Mouse (Mus musculus): ENCODE data around the gene AL732309.1. TPM values are rescaled to one million over a fixed set of nuclear protein-coding genes. Genes with fewer than 3 reads are reported as not detected.
A peak's percentile ranks its signal among the peaks of the same experiment; 100 is the strongest.

The AL732309.1 gene
- polyA plus RNA-seq, 1 experiment from 2014 or later, result 9.0 TPM

- ATAC-seq, result no peak
- Histone ChIP-seq H3K9ac (replicated peaks; ENCODE audit: low read depth, low read length) (no peak overlapping the region), H3K4me2 (ENCODE audit: low read length) (no peak overlapping the region), H3K4me3 (replicated peaks; ENCODE audit: low read length) (no peak overlapping the region), H3K4me1 (replicated peaks; ENCODE audit: control insufficient read depth, insufficient read depth, low read length) (peaks cover 17% of the 10 kb centered on the region), H3K36me3 (ENCODE audit: control insufficient read depth, insufficient read depth) (no peaks in the 10 kb centered on the region), H3K27ac (ENCODE audit: low read length) (no peak overlapping the region), H3K9me3 (ENCODE audit: control insufficient read depth, low read length) (no peaks in the 10 kb centered on the region), H3K27me3 (replicated peaks; ENCODE audit: control insufficient read depth, insufficient read depth, low read length) (no peaks in the 10 kb centered on the region)
- WGBS, result 79% methylated on average over 5 of the region's 5 CpGs
These were observed 19.8 kb downstream of the AL732309.1 start for GRCm38 (mm10) chr2:25226864-25227263.

DNA sequence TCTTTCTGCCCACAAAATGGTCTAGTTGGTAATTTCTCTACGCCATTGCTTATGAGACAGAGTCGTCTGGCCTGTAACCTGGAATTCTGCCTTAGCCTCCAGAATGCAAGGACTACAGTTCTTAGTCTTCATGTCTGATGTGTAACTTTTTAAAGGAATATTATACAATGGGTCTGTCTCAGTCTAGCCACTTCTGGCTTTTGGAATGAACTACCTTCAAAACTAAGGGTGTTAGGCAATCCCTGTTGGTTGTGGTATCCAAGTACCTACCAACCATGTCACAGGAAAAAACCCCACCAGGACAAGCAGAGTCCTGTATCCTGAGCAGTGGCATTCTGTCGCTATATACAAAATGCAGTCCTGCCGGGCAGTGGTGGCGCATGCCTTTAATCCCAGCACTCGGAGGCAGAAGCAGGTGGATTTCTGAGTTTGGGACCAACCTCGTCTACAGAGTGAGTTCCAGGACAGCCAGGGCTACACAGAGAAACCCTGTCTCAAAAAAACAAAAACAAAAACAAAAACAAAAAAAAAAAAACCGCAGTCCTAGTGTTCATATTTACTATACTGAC lies 20.8 kb downstream of the AL732309.1 start:
- ATAC-seq, result no peak
- Histone ChIP-seq H3K9ac (replicated peaks; ENCODE audit: low read depth, low read length) (no peak overlapping the region; the same call in 1 of the 2 replicates), H3K27me3 (replicated peaks; ENCODE audit: control insufficient read depth, insufficient read depth, low read length) (no peaks in the 10 kb centered on the region), H3K9me3 (ENCODE audit: control insufficient read depth, low read length) (no peaks in the 10 kb centered on the region), H3K4me2 (ENCODE audit: low read length) (peak overlapping the region; percentile 52; the same call in 1 of the 2 replicates), H3K4me3 (replicated peaks; ENCODE audit: low read length) (no peak overlapping the region), H3K27ac (ENCODE audit: low read length) (peak overlapping the region; percentile 98; the same call in 1 of the 2 replicates), H3K36me3 (ENCODE audit: control insufficient read depth, insufficient read depth) (no peaks in the 10 kb centered on the region), H3K4me1 (replicated peaks; ENCODE audit: control insufficient read depth, insufficient read depth, low read length) (peaks cover 17% of the 10 kb centered on the region)
- 72% methylated on average over 8 of the region's 8 CpGs for WGBS

DNA sequence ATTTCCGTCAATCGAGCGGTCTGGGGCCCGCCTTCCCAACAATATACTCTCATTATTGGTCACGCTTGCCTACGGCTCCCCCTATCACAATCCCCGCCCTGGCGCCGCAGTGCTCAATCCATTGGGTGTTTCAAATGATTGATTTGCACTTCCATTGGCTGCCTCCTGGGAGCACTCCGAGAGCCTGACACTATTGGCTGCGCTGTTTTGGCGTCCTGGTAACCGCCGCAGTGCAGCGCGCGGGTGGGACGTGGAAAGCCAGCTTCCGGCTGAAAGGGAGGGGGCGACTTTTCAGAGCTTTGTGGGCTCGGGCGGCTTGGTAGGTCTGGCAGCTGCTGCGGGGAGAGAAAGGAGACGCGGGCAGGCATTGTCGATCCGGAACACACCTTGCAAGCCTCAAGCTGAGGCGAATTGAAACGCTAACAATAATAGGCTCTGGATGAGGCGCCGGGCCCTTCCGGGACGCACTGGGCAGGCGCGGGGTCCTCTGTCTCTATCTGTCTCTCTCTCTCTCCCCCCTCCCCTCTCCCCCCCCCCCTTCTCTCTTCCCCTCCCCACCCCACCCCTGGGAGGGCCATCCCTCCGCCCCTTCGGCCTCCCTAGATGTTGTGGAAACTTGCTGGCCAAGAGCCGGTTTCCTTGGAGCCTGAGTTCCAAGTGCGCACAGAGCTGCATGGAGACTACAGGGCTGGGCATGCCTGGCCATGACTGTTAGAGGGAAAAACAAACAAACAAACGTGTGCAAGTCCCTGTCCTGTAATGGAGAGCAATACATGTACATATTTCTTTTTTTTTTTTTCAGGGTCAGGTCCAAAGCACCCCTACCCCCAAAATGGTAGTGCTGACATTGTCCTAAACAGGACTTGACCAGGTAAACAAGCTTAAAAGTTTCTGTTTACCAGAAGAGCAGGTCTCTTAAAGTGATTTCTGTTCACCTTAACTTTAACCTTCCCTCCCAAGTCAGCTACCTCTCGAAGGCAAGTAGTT lies 21.6 kb downstream of the AL732309.1 start:
- ATAC-seq, result peak; percentile 97
- Histone ChIP-seq H3K4me3 (replicated peaks; ENCODE audit: low read length) (peak overlapping the region; percentile 71), H3K9ac (replicated peaks; ENCODE audit: low read depth, low read length) (peak overlapping the region; percentile 79), H3K9me3 (ENCODE audit: control insufficient read depth, low read length) (no peaks in the 10 kb centered on the region), H3K36me3 (ENCODE audit: control insufficient read depth, insufficient read depth) (no peaks in the 10 kb centered on the region), H3K4me2 (ENCODE audit: low read length) (peak overlapping the region; percentile 52), H3K27me3 (replicated peaks; ENCODE audit: control insufficient read depth, insufficient read depth, low read length) (no peaks in the 10 kb centered on the region), H3K27ac (ENCODE audit: low read length) (peak overlapping the region; percentile 98), H3K4me1 (replicated peaks; ENCODE audit: control insufficient read depth, insufficient read depth, low read length) (peaks cover 17% of the 10 kb centered on the region)
- 2% methylated on average over 41 of the region's 41 CpGs for WGBS

DNA sequence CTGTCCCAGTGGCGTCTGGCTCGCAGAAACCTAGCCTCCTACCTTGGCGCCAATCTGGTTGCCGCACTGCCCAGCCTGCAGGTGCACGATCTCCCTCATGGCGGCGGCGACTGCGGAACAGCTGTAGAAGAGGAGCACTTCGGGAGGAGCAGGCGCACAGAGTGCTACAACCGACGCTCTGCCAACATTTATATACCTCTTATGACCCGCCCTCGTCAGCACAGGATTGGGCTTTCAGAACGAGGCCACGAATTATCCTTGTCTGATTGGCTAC lies 22.2 kb downstream of the AL732309.1 start, which contains the start of gene Tubb4b:
Gene Tubb4b, minus strand, starts transcription at position 211 of the 274 bp plus-strand sequence.
- H3K4me1 ChIP-seq (replicated peaks; ENCODE audit: control insufficient read depth, insufficient read depth, low read length), result peaks cover 17% of the 10 kb centered on the region
- H3K27ac ChIP-seq (ENCODE audit: low read length), result peak within 1 kb of the TSS; percentile 98
- H3K36me3 ChIP-seq (ENCODE audit: control insufficient read depth, insufficient read depth), result no peaks in the 10 kb centered on the region
- 0% methylated on average over 17 of the region's 17 CpGs for WGBS
- no peaks in the 10 kb centered on the region for H3K27me3 ChIP-seq (replicated peaks; ENCODE audit: control insufficient read depth, insufficient read depth, low read length)
- peak within 1 kb of the TSS; percentile 81 for H3K9ac ChIP-seq (replicated peaks; ENCODE audit: low read depth, low read length)
- no peaks in the 10 kb centered on the region for H3K9me3 ChIP-seq (ENCODE audit: control insufficient read depth, low read length)
- peak within 1 kb of the TSS; percentile 93 for H3K4me3 ChIP-seq (replicated peaks; ENCODE audit: low read length)
- ATAC-seq, result no peak
- H3K4me2 ChIP-seq (ENCODE audit: low read length), result peak within 1 kb of the TSS; percentile 64

- peak overlapping the region; percentile 90 for H3K27ac ChIP-seq (ENCODE audit: low read length)
- ATAC-seq, result peak; percentile 17
These were observed 22.8 kb downstream of the AL732309.1 start for GRCm38 (mm10) chr2:25223681-25224491.

GRCm38 (mm10) chr2:25221331-25221772 lies 25.3 kb downstream of the AL732309.1 start:
- no peak overlapping the region for H3K27ac ChIP-seq (ENCODE audit: low read length)
- H3K4me2 ChIP-seq (ENCODE audit: low read length), result no peak overlapping the region
- no peak overlapping the region for H3K9ac ChIP-seq (replicated peaks; ENCODE audit: low read depth, low read length)
- no peak overlapping the region for H3K4me3 ChIP-seq (replicated peaks; ENCODE audit: low read length)
- H3K36me3 ChIP-seq (ENCODE audit: control insufficient read depth, insufficient read depth), result no peaks in the 10 kb centered on the region
- WGBS, result 74% methylated on average over 5 of the region's 5 CpGs
- H3K9me3 ChIP-seq (ENCODE audit: control insufficient read depth, low read length), result no peaks in the 10 kb centered on the region
- peaks cover 14% of the 10 kb centered on the region for H3K4me1 ChIP-seq (replicated peaks; ENCODE audit: control insufficient read depth, insufficient read depth, low read length)
- no peak for ATAC-seq
- H3K27me3 ChIP-seq (replicated peaks; ENCODE audit: control insufficient read depth, insufficient read depth, low read length), result no peaks in the 10 kb centered on the region

More at GRCm38 (mm10) chr2:25223681-25224491, 22.8 kb downstream of the AL732309.1 start:
- Histone ChIP-seq H3K27me3 (replicated peaks; ENCODE audit: control insufficient read depth, insufficient read depth, low read length) (no peaks in the 10 kb centered on the region), H3K4me1 (replicated peaks; ENCODE audit: control insufficient read depth, insufficient read depth, low read length) (peaks cover 16% of the 10 kb centered on the region), H3K9me3 (ENCODE audit: control insufficient read depth, low read length) (no peaks in the 10 kb centered on the region), H3K36me3 (ENCODE audit: control insufficient read depth, insufficient read depth) (no peaks in the 10 kb centered on the region), H3K4me2 (ENCODE audit: low read length) (peak overlapping the region; percentile 64), H3K4me3 (replicated peaks; ENCODE audit: low read length) (peak overlapping the region; percentile 93), H3K9ac (replicated peaks; ENCODE audit: low read depth, low read length) (peak overlapping the region; percentile 81)
- 3% methylated on average over 47 of the region's 53 CpGs for WGBS

DNA sequence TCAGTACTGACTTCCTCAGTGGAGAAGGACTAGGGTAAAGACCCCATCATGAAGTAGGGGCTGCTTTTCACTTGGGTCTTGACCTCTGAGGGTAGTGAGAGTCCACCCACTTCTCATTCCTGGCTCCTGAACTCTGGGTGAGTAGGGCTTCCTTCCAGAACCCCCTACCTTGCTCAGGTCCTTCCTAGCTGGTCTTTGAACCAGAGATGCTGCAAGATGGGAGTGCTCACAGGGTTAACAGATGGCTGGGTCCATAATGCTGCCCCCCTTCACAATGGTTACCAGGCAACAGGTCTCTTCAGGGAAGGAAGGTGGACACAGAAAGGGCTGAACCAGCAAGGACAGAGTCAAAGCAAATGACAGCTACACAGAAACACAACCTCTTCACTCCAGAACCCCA lies 28.2 kb downstream of the AL732309.1 start, which contains the start of gene Fam166a:
Gene Fam166a, plus strand, starts transcription at position 301 of the 400 bp plus-strand sequence.
- Histone ChIP-seq H3K36me3 (ENCODE audit: control insufficient read depth, insufficient read depth) (no peaks in the 10 kb centered on the region), H3K4me3 (replicated peaks; ENCODE audit: low read length) (no peak within 1 kb of the TSS), H3K9ac (replicated peaks; ENCODE audit: low read depth, low read length) (no peak within 1 kb of the TSS), H3K4me2 (ENCODE audit: low read length) (no peak within 1 kb of the TSS), H3K4me1 (replicated peaks; ENCODE audit: control insufficient read depth, insufficient read depth, low read length) (peaks cover 4% of the 10 kb centered on the region), H3K27ac (ENCODE audit: low read length) (no peak within 1 kb of the TSS), H3K27me3 (replicated peaks; ENCODE audit: control insufficient read depth, insufficient read depth, low read length) (0 out of 2 replicates have a peak, but pooled peaks cover 4% of the 10 kb centered on the region), H3K9me3 (ENCODE audit: control insufficient read depth, low read length) (no peaks in the 10 kb centered on the region)
- ATAC-seq, result no peak

DNA sequence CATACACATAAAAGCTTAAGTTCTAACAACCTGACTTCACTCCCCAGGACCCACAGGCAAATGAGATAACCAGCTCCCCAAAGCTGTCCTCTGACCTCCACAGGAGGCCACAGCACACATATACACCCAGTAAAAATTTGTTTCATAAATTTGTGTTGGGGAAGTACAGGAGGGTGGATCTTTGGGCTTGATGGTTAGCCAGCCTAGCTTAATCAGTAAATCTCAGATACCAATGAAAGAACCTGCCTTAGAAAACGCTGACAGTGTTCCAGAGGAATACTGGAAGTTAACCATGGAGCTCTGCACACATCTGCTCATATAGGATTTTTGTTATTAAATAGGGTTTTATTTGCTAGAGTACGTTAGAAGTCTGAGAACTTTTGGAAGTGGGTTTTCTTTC lies 29.0 kb downstream of the AL732309.1 start:
- 0 out of 2 replicates have a peak, but pooled peaks cover 4% of the 10 kb centered on the region for H3K27me3 ChIP-seq (replicated peaks; ENCODE audit: control insufficient read depth, insufficient read depth, low read length)
- no peak overlapping the region for H3K9ac ChIP-seq (replicated peaks; ENCODE audit: low read depth, low read length)
- WGBS, result 70% methylated on average over 2 of the region's 2 CpGs
- H3K4me3 ChIP-seq (replicated peaks; ENCODE audit: low read length), result no peak overlapping the region
- H3K27ac ChIP-seq (ENCODE audit: low read length), result no peak overlapping the region
- no peaks in the 10 kb centered on the region for H3K36me3 ChIP-seq (ENCODE audit: control insufficient read depth, insufficient read depth)
- no peak overlapping the region for H3K4me2 ChIP-seq (ENCODE audit: low read length)
- no peaks in the 10 kb centered on the region for H3K4me1 ChIP-seq (replicated peaks; ENCODE audit: control insufficient read depth, insufficient read depth, low read length)
- no peak for ATAC-seq
- H3K9me3 ChIP-seq (ENCODE audit: control insufficient read depth, low read length), result no peaks in the 10 kb centered on the region

Measured in forebrain, embryonic 16.5 days (tissue).